Mouse (Mus musculus) lung, postnatal 4 days (tissue): Measurements from ENCODE around the gene Nol11.
"Not testable (repeated sequence)": the region's sequence is repeated elsewhere in the genome, so short reads cannot be mapped to it uniquely, and the experiment has no call there.

Source experiments
- DNase-seq, 2 experiments: peaks; one replicate each; pipeline ENCODE4 v3.0.0; 2021

Gene Nol11

DNA sequence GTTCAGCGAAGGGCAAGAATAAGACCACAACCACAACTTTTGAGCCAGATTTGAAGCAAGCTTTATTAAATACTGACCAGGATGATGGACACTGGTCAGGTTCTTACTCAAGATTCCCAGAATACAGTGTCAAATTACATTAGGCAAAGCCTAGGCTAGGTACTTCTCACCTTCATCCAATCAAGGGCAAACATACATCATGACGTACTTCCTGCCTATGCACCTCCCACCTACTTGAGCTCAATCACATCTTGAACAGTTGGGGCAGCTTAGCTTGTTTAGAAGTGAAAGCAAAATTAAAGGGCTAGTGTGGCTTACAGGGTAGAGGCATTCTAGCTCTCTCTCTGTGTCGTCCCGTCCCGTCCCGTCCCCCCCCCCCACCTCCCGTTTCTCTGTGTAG is 34.8 kb downstream of the Nol11 start:
- no peak for DNase-seq

DNA sequence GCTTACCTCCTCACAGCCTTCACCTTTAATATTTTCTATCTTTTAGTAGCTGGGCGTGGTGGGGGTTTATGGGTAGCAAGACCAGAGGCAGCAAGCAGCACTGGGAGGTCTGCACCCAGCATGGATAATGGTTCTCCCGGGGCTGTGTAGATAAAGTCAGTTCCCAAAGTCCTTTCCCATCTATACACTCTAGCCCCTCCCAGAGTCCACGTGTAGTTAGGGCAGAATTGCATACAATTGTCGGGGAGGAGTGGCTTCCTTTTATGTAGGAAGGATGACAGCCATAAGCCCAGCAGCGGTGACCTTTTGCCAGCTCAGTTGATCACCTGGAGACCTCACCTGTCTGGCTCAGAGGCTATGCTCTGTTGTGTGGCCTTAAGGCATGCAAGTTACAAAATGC is 35.5 kb downstream of the Nol11 start:
- no peak for DNase-seq

DNA sequence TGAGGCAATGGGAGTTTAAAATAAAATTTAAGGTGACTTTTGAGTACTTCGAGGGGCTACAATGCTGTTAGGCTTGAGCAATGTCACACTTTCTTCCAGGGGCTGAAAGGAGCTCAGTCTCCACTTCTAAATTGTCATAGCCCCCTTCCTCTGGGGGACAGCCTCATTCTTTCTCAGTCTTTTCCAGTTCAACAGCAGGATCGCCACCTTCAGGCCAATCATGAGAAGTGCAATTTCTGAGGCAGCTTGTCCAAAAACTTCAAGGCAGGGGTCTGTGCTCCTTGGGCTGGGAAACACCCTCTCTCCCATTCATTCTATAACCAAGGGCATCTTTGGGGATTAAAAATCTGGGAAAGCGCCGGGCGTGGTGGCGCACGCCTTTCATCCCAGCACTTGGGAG is 37.4 kb downstream of the Nol11 start:
- peak in 1 of 2 experiments; percentile 38 for DNase-seq

DNA sequence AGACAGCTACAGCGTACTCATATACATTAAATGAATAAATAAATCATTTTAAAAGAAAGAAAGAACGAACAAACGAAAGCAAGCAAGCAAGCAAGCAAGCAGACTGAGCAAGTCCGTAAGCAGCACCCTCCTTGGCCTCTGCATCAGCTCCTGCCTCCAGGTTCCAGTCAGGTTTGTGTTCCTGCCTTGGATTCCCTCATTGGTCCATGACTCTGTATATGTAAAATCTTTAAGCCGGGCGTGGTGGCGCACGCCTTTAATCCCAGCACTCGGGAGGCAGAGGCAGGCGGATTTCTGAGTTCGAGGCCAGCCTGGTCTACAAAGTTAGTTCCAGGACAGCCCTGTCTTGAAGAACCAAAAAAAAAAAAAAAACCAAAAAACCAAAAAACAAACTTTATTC is 45.2 kb downstream of the Nol11 start:
- DNase-seq, result not testable (repeated sequence)

DNA sequence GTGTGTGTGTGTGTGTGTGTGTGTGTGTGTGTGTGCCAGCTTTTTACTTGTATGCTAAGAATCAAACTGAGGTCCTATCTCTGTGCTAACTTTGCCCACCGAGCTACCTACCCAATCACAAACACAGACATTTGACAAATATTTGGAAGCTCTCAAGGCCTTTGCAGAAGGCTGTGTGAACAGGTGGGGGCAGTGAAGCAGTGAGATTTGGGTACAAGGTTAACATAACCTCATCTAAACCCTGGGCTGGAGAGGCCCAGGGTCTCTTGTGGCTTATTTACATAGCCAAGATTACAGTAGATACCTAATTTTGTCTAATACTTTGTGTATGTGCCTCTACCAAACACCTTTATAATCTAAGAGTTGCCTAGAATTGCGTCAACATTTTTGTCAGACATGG is 46.8 kb downstream of the Nol11 start:
- DNase-seq, result no peak

DNA sequence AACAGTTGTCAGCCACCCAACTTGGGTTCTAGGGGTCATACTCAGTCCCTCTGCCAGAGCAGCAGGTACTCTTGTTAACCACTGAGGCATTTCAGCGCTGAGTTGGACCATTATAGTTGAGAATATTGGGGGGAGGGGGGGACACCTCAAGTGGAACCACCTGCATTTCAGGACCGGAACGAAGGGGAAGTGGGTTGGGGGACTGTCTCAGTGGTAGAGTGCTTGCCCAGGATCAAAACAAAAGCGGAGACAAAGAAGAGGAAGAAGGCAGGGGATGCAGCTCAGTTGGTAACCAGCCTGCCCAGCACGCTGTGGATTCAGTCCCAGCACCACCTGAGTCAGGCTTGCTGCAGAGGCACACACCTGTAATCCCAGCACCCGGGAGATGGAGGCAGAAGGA is 48.4 kb downstream of the Nol11 start:
- no peak for DNase-seq

DNA sequence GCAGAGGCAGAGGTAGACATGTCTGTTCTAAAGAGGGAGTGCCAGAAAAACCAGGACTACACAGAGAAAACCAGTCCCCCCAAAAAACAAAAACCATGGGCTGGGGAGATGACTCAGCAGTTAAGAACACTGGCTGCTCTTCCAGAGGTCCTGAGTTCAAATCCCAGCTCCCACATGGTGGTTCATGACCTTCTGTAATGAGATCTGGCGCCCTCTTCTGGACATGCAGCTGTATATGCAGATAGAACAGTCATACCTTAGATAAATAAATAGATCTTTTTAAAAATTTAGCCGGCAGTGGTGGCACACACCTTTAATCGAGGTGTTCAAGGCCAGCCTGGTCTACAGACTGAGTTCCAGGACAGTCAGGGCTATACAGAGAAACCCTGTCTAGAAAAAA is 50.5 kb downstream of the Nol11 start:
- DNase-seq, result peak in 1 of 2 experiments; percentile 34

DNA sequence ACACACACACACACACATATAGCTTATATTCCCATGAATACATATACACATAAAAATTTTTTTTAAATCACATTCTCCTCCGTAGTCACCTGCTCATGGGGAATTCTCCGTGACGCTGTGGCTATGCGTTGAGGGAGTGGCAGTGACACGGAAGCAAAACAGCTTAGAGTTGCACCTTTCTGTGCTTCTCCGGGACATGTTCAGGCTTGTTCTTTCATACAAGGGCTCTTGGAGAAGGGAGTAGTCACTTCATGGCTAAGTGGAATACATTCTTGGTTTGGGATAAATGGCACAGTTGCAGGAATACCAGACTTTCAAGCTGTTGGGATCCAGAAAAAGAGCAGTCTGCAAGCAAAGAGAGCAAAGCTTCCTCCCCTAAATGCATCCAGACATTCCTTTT is 51.6 kb downstream of the Nol11 start:
- no peak for DNase-seq

DNA sequence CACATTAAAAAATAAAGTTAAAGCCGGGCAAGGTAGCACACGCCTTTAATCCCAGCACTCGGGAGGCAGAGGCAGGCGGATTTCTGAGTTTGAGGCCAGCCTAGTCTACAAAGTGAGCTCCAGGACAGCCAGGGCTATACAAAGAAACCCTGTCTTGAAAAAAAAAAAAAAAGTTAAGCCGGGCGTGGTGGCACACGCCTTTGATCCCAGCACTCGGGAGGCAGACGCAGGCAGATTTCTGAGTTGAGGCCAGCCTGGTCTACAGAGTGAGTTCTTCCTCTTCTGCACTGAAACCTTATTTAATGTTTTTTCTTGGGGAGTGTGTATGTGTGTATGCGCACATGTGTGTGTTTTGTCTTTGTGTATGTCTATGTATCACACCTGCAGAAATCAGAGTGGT is 52.7 kb downstream of the Nol11 start:
- not testable (repeated sequence) for DNase-seq

DNA sequence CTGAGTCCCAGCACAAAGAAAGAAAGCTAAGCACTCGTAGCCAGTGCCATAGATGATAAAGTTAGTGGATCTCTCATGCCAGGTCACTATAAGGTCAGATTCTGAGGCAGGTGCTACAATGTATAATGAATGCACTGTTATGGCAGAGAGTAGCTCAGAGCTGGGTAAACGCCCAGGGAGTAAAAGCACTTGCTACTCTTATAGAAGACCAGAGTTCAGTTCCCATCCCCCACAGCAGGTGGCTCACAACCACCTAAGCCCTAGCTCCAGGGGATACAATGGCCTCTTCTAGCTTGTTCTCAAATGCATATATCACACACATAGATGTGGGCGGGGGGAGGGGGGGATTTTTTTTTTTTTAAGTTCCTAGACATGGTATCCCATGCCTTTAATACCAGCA is 53.4 kb downstream of the Nol11 start:
- no peak for DNase-seq

DNA sequence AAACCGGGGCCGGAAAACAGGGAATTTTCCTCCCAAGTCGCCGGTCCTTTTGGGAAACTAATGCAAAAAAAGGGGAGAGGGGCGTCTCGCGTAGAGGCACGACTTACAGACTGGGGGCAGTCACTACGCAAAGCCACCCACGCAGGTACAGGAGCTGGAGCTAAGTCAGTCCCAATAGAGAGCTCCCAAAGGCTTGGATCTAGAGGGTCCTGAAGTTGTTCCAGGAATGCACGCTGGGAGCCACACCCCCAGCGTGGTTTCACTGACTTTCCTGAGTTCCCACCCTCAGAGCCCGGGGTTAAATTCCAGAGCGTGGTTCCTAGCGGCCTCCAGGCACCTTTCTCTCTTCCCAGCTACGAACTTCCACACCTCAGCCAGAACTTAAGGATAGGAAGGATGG is 56.8 kb downstream of the Nol11 start:
- peak; percentile 32 to 50 for DNase-seq

DNA sequence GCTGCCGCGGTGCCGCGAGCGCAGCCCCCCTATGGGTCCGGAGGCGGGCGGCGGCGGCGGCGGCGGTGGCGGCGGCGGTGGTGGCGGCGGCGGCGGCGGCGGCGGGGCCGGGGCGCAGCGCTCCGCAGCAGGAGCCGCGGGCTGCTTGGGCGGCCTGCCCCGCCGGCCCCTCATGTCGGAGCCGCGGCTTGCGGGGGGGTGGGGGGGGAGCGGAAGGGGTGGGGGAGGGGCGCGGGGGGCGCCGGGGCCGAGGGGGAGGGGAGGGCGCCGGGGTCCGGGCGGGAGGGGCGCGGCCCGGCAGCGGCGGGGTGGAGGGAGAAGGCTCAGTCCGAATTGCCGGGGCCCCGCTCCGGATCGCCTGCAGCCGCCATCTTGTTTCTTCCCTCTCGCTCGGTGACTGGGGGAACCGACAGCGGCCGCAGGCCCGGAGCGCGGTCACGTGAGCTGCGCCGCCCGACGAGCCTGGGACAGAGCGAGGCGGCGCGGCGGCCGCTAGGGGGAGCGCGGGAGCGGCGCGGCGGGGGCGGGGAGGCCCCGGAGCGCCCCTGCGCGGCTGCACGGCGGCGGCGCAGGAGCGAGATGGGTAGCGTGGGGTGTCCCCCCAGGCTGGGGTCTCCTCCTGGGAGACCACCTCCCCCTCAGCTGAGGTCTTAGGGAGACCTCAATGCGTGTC is 57.3 kb downstream of the Nol11 start, which contains the start of gene Bptf:
Gene Bptf (minus strand): TSS at position 379 of the 673 bp plus-strand sequence.
- peak; percentile 94 to 95 for DNase-seq

DNA sequence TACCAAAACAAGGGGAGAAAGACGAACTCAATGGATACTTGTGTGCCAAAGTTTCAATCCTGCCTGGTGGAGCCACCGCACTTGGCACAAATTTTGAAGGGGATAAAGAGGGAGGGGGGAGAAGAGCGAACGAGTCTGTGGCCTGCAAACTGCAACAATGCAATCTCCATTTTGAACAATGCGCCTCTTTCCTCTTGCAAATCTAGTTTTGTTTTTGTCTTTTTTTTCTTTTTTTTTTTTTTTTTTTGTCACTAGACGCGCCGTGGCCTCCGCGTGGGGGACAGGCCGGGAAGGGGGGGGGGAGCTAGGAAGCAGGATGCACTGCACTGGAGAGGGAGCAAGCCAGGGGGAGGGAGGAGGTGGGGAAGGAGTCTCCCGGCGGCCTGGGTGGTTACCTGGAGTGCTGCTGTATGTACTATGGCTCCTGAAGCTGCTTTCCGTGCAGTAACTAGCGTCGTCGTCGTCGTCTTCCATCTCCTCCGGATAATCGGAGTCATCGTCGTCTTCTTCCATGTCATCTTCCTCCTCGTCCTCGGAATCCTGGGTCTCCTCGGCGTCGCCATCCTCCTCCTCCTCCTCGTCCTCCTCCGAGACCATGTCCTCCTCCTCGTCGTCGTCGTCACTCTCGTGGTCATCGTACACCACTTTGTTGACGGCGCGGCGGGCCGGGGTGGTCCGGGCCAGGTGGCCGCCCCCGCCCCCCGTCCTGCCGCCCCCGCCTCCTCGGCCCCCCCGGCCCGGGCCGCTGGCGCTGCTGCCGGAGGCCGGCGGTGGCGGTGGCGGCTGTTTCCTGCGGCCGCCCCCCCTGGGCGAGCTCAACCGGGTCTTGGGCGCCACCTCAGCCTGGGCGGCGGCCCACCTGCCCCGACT is 58.1 kb downstream of the Nol11 start:
- peak; percentile 69 to 83 for DNase-seq

DNA sequence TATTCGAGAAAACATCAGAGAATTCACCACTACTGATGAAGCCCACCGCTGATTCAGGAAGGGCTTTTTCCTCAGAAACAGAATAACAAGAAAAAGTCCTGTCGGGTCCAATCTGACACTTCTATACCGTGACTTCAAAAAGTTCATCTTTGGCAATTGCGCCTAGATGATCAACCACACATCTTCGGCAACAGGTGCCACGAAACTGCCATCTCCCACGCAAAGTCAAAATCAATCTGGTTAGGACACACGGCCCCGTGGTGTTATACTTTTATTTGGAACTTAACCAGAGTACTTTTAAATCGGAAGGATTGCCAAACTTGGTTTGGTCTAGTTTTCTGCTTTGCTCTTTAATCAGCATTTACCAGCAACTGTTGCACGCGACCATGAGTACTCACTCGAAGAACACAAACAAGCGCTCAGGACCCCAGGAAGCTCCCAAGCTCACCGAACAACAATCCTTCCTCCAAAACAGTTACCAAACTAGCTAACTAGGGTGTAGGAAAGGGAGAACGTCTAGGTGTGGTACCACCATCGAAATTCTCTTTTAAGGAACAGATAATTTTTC is 58.9 kb downstream of the Nol11 start:
- DNase-seq, result no peak

DNA sequence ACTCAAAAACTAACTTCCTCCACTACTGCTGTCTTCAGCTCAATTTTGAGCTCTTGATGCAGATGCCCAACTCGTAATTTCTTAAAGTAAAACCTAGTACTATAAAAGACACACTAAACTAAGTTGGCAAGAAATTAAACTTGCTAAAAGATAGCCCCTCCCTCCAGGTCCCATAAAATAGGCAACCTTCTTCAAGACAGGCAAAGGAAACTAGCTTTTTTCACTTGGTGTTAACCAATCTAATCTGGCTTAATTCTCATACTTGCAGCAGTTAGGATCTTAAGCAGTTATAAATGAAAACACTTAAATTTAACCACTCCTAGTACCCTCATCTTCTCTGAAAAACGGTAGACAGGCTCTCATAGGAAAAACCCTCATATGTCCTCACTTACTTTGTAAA is 59.5 kb downstream of the Nol11 start:
- no peak for DNase-seq

DNA sequence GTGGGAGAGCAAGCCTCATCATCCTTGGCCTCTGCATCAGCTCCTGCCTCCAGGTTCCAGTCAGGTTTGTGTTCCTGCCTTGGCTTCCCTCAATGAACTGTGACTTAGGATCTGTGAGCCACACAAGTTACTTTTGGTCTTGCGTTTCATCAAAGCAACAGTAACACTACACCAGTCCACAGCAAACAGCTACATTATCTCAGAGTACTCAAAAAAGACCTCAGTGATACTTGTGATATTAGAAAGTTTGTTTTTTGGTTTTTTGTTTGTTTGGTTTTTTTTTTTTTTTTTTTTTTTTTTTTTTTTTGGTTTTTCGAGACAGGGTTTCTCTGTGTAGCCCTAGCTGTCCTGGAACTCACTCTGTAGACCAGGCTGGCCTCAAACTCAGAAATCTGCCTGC is 62.5 kb downstream of the Nol11 start:
- DNase-seq, result not testable (repeated sequence)

DNA sequence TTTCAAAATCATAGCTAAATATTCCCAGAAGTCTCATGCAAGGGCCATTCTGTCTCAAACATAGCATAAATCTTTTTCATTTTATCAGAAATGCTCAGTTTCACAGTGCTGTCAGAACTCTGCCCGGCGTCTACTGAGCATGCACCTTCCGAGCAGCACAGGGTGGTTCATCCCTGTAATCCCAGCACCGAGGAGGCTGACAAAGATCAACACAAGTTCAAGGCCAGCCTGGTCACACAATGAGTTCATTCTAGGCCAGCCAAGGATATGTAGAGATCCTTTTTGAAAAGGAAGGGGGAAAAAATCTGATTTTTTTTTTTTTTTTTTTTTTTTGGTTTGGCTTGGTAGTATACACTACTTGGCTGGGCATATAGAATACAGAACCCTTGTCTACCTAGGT is 64.2 kb downstream of the Nol11 start:
- no peak for DNase-seq

DNA sequence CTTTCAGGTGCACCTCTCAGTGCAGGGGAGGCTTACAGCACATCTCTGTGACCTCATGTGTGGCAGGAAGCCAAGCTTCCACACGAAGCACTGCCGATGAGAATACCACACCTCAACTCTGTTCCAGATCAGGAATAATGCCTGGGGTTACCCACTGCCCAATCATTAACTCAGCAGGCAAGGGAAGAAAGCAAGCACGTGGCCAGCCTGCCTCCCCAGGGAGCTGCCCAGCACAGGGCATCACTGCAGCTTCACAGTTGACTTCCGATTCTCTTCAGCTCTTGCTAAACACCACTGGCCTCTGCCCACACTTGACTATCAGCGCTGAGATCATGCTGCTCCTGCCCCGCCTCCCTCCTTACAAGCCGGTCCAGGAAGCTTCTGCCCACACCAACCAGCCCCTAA is 64.9 kb downstream of the Nol11 start:
- DNase-seq, result peak; percentile 71 to 78

DNA sequence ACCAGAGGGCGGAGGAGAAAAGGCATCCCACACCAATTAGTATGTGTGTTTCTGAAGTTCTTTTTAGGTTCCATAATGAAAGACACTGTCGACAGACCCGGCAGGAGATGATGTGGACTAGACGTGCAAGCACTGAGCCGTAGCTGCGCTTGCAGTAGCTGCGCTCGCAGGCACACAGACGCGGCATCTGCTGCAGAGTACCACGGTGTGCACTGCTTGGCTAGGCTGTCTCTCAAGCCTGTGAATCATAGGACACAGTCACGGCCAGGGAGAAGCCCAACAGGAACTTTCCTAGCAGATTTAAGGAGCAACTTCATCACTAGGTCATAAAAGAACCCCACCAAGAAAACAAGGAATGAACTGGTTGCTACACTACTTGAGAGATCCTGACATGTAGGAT is 71.4 kb downstream of the Nol11 start:
- no peak for DNase-seq
